Mouse (Mus musculus): ENCODE data around the gene Snrpb2.

- no peak for TF ChIP-seq CTCF (IDR thresholded peaks at IDR 0.05; ENCODE audit: insufficient read depth, low read length)
- no peak for TF ChIP-seq POLR2A (IDR thresholded peaks at IDR 0.05; ENCODE audit: borderline replicate concordance, extremely low read depth, low read depth, low read length)
Measured at GRCm38 (mm10) chr2:143018591-143019130, 44.2 kb upstream of the Snrpb2 start.

Measured in lung, adult 2 months (tissue).